Mouse (Mus musculus): Measurements from ENCODE around the gene Dennd1a. TPM values are rescaled to one million over a fixed set of nuclear protein-coding genes. Genes with fewer than 3 reads are reported as not detected.

The Dennd1a gene
- polyA plus RNA-seq, 1 experiment, result 14.3 TPM

DNA sequence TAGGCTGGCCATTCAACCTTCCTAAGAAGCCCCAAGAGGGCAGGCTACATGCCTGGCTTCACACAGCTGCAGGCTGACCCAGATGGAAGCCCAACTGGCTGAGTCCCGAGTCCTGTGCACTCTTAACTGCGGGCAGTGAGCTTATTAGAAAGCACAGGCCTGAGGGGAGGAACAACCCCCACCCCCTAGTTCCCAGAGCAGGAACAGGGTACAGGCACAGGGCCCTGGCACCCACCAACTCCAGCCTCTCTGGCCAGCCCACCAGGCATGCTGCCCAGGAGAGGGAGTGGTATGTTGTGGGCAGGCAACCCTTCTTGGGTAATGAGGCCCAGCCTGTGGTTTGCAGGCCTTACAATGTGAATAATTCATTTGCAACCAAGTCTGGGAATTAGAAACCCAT lies 518.3 kb downstream of the Dennd1a start:
- Histone ChIP-seq H3K27ac (replicated peaks; ENCODE audit: low read depth, low read length) (no peak overlapping the region), H3K4me1 (ENCODE audit: control insufficient read depth, insufficient read depth, insufficient read length, low read length) (peaks cover 18% of the 10 kb centered on the region), H3K4me3 (ENCODE audit: insufficient read depth, low read depth, low read length) (no peak overlapping the region)

- Histone ChIP-seq H3K4me1 (ENCODE audit: control insufficient read depth, insufficient read depth, insufficient read length, low read length) (peaks cover 18% of the 10 kb centered on the region), H3K27ac (replicated peaks; ENCODE audit: low read depth, low read length) (no peak overlapping the region), H3K4me3 (ENCODE audit: insufficient read depth, low read depth, low read length) (no peak overlapping the region)
Observed at GRCm38 (mm10) chr2:37767739-37768138, 519.5 kb downstream of the Dennd1a start.

DNA sequence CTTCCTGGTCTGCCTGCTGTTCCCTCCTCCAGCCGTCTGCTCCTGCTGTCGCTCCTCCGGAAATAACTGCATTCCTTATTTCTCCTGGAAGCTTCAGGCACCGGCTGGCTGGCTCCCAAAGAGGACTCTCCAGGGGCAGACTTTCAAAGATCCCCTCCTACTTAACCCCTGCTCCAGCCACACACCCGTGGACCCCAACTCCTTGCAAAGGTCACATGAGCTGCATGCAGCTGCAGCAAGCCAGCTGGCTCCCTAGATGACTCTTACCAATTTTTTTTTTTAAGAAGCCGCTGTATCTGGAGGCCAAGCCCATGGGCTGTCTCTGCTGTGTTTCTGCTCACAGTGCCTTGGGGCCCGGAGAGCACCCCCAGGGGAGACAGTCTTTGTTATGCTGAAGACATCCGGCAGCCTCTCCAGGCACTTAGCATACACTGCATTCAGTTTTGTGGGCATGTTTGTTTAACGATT lies 520.1 kb downstream of the Dennd1a start:
- H3K4me1 ChIP-seq (ENCODE audit: control insufficient read depth, insufficient read depth, insufficient read length, low read length), result peaks cover 18% of the 10 kb centered on the region
- no peak overlapping the region for H3K4me3 ChIP-seq (ENCODE audit: insufficient read depth, low read depth, low read length)
- H3K27ac ChIP-seq (replicated peaks; ENCODE audit: low read depth, low read length), result no peak overlapping the region

- Histone ChIP-seq H3K27ac (replicated peaks; ENCODE audit: low read depth, low read length) (no peak overlapping the region), H3K4me3 (ENCODE audit: insufficient read depth, low read depth, low read length) (no peak overlapping the region)
Observed at GRCm38 (mm10) chr2:37766027-37766761, 521.0 kb downstream of the Dennd1a start.

DNA sequence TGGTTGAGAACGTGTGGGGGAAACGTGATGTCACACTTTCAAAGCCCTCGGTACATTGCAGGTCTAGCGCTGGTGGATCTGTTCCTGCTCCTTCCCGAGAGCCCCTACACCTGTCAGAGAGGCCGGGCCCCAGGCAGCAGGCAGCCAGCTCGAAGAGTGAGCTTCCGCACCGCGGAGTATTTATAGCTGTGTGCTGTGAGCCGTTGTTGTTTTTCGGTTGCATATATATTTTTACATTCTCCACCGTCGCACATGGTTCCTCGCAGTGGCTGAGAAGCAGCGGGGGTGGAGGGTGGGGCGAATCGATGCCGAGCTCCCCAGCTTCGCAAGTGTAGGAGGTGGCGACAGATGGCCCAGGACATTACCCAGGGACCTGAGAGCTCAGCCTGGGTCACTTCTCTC lies 522.1 kb downstream of the Dennd1a start:
- H3K4me1 ChIP-seq (ENCODE audit: control insufficient read depth, insufficient read depth, insufficient read length, low read length), result peaks cover 18% of the 10 kb centered on the region
- H3K27ac ChIP-seq (replicated peaks; ENCODE audit: low read depth, low read length), result no peak overlapping the region
- no peak overlapping the region for H3K4me3 ChIP-seq (ENCODE audit: insufficient read depth, low read depth, low read length)

More at GRCm38 (mm10) chr2:37766027-37766761, 521.0 kb downstream of the Dennd1a start:
- H3K4me1 ChIP-seq (ENCODE audit: control insufficient read depth, insufficient read depth, insufficient read length, low read length), result peaks cover 18% of the 10 kb centered on the region

- H3K4me3 ChIP-seq (ENCODE audit: insufficient read depth, low read depth, low read length), result no peak overlapping the region
- no peak overlapping the region for H3K27ac ChIP-seq (replicated peaks; ENCODE audit: low read depth, low read length)
- peaks cover 18% of the 10 kb centered on the region for H3K4me1 ChIP-seq (ENCODE audit: control insufficient read depth, insufficient read depth, insufficient read length, low read length)
Observed at GRCm38 (mm10) chr2:37764514-37764913, 522.7 kb downstream of the Dennd1a start.

- peaks cover 18% of the 10 kb centered on the region for H3K4me1 ChIP-seq (ENCODE audit: control insufficient read depth, insufficient read depth, insufficient read length, low read length)
- H3K4me3 ChIP-seq (ENCODE audit: insufficient read depth, low read depth, low read length), result no peak overlapping the region
- no peak overlapping the region for H3K27ac ChIP-seq (replicated peaks; ENCODE audit: low read depth, low read length)
Observed at GRCm38 (mm10) chr2:37763638-37764037, 523.6 kb downstream of the Dennd1a start.

DNA sequence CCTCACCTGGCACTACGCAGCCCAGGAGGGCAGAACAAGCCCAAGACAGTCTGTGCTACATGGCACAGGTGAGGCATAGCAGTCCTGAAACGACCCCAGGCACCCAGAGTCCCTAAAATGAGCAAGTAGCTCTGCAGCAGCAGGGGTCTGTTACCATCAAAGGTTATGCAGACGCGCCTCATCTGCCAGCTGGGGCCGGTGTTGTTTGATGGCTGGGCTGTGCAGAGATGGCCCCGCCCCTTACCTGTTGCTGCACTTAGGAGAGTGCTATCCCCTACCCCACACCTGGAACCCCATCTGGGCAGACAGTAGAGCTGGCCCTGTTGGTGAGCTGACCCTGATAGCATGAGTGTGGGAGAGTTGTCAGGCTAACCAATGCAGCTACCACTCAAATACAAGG lies 526.6 kb downstream of the Dennd1a start:
- Histone ChIP-seq H3K4me1 (ENCODE audit: control insufficient read depth, insufficient read depth, insufficient read length, low read length) (peaks cover 10% of the 10 kb centered on the region; the same call in 1 of the 2 replicates), H3K27ac (replicated peaks; ENCODE audit: low read depth, low read length) (no peak overlapping the region)

DNA sequence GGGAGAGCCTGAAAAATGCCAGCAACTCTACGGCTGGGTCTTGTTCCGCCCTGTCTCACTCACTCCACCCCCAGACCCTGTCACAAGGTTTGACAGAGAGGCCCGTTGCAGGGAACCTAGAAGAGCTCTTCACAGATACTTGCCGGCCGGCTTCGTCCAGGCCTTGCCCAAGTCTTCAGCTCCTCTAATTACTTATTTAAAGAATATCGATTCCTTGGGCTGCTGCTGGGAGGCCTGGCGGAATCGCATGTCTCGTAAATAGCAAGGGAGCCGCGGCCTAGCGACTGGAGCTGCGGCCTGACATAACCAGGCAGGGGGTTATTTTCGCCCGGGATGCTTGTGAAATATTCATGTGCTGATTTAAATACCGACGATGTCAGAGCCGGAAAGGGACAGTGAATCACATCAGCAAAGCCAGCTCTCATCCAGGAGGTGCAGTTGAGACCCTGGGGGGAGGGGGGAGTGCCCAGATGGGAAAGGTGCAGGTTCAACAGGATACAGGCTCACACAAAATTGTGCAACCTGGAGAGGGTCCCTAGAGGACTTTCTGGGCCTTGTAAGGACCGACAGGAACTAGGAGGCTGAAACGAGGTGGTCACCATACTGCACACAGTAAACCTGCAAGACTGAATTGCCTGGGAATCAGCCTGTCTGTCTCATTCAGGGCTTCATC lies 528.7 kb downstream of the Dennd1a start:
- H3K4me3 ChIP-seq (ENCODE audit: insufficient read depth, low read depth, low read length), result no peak overlapping the region
- peaks cover 10% of the 10 kb centered on the region; the same call in 1 of the 2 replicates for H3K4me1 ChIP-seq (ENCODE audit: control insufficient read depth, insufficient read depth, insufficient read length, low read length)
- H3K27ac ChIP-seq (replicated peaks; ENCODE audit: low read depth, low read length), result no peak overlapping the region

More for the DNA sequence above, 526.6 kb downstream of the Dennd1a start:
- no peak overlapping the region for H3K4me3 ChIP-seq (ENCODE audit: insufficient read depth, low read depth, low read length)

GRCm38 (mm10) chr2:37757784-37758183 lies 529.4 kb downstream of the Dennd1a start:
- H3K4me3 ChIP-seq (ENCODE audit: insufficient read depth, low read depth, low read length), result no peak overlapping the region
- peaks cover 10% of the 10 kb centered on the region; the same call in 1 of the 2 replicates for H3K4me1 ChIP-seq (ENCODE audit: control insufficient read depth, insufficient read depth, insufficient read length, low read length)
- no peak overlapping the region for H3K27ac ChIP-seq (replicated peaks; ENCODE audit: low read depth, low read length)

DNA sequence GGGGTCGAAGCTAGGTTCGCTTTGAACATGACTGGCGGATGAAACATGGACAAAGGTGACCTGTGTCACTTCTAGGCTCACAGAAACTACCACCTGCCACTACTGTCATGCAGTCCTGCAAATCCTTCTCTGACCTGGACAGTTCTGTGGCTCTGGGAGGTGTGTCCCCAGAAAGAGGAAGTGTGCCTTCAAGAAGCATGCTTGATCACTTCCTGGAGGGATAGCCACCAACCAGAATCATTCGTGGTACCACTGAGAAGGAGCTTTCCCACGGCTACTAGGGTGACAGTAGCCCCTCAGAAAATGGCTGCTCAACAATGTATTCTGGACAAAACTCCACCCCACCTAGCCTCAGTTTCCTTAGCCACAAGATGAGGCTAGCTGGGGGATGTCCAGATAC lies 530.2 kb downstream of the Dennd1a start:
- Histone ChIP-seq H3K27ac (replicated peaks; ENCODE audit: low read depth, low read length) (no peak overlapping the region), H3K4me3 (ENCODE audit: insufficient read depth, low read depth, low read length) (no peak overlapping the region), H3K4me1 (ENCODE audit: control insufficient read depth, insufficient read depth, insufficient read length, low read length) (peaks cover 10% of the 10 kb centered on the region; the same call in 1 of the 2 replicates)

DNA sequence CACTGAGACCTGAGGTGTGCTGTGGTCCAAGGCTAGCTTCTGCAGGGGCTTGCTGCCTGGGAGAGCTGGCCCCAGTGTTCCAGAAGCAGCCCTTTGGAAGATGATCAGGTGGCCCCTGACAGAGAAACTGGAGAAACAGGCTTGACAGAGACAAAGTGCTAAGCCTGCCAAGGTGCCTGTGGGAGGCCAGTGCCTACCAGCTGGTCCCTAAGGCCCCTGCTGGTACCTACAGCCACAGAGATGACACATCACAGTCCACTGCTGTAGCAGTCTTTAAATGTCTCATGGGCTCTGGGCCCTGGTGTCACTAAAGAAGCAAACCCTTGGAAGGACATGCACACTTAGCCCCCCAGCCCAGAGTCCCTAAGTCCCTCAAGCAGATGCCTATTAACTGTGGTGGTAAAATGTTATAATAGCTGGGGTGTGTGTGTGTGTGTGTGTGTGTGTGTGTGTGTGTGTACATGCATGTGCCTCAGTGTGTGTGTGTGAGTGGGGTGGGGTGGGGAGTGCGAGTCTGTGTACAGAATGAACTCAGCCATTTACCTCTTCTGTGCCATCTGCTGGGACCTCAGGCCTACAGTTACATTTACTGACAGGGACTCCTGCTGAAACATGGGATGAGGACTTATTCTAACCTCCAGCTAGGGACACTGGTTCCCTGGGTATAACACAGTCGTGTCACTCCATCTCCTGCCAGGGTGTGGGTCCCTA lies 530.8 kb downstream of the Dennd1a start:
- no peak overlapping the region for H3K4me3 ChIP-seq (ENCODE audit: insufficient read depth, low read depth, low read length)
- H3K4me1 ChIP-seq (ENCODE audit: control insufficient read depth, insufficient read depth, insufficient read length, low read length), result peaks cover 10% of the 10 kb centered on the region; the same call in 1 of the 2 replicates
- no peak overlapping the region for H3K27ac ChIP-seq (replicated peaks; ENCODE audit: low read depth, low read length)

DNA sequence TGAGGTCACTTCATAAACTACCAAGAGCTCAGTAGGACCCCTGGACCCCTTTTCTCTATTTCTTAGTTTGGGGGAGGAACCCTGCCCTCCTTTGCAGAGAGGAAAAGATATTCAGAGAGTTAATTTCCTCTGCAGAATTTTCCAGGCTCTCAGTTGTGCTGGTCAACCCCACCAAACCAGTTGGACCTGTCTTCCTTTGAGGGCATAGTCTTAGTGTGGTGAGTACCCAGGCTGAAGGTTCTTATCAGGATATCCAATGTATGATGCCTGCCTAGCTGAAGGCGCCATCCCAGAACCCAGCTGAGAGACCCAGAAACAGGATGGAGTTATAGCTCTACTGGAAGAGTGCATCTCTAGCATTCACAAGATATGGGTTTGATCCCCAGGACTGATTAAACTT lies 536.1 kb downstream of the Dennd1a start:
- Histone ChIP-seq H3K4me3 (ENCODE audit: insufficient read depth, low read depth, low read length) (no peak overlapping the region), H3K27ac (replicated peaks; ENCODE audit: low read depth, low read length) (no peak overlapping the region), H3K4me1 (ENCODE audit: control insufficient read depth, insufficient read depth, insufficient read length, low read length) (peaks cover 13% of the 10 kb centered on the region; the same call in 1 of the 2 replicates)

GRCm38 (mm10) chr2:37749323-37749722 lies 537.9 kb downstream of the Dennd1a start:
- H3K27ac ChIP-seq (replicated peaks; ENCODE audit: low read depth, low read length), result no peak overlapping the region

More at GRCm38 (mm10) chr2:37749323-37749722, 537.9 kb downstream of the Dennd1a start:
- H3K4me3 ChIP-seq (ENCODE audit: insufficient read depth, low read depth, low read length), result no peak overlapping the region
- peaks cover 13% of the 10 kb centered on the region; the same call in 1 of the 2 replicates for H3K4me1 ChIP-seq (ENCODE audit: control insufficient read depth, insufficient read depth, insufficient read length, low read length)

Measured in brown adipose tissue, adult 24 weeks (tissue).